Comparison of ENCODE assay signal across 8 mouse cellular contexts in the genomic region with DNA sequence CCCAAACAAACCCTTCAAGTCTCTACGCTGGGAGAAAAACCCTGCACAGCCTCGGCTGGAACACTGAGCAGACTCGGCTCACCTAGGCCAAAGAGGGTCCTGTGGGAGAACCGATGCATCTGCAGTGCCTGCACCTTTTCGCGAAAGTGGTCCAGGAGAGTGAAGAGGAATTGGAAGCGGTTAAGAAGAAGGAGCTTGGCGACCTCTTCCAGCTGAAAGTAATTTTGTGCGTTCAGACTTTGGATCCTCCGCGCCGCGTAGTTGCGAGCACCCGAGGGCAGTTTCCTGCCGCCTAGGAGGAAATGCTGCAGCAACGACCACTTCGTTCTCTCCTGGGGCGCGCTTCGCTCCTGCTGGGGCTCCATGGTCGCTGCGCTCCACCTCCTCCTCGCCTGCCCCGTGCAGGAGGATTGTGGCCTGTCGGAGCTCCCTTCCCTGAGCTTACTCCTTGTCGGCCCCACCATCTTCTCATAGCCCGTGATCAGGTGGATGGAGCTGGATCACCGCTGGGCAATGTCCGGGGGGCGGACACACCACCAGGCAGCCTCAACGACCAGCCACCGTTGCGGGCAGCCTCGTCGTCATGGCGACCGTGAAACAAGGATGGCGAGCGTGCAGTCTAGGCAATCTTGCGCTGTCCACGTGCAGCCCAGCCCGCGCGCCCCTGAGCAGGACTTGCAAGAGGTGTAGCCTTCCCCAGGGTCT. TPM values are rescaled to one million over a fixed set of nuclear protein-coding genes. Genes with fewer than 3 reads are reported as not detected.
DNase-seq lines count a peak whose midpoint lies in the region; ATAC-seq and TF ChIP-seq lines count a peak whose summit lies in the region.

A gene (minus strand): TSS at position 594 of the 705 bp plus-strand sequence.

- H3K4me2 ChIP-seq in lung, embryonic 14.5 days = peak within 1 kb of the TSS; percentile 90
- peak within 1 kb of the TSS; percentile 91 for H3K4me2 ChIP-seq in embryonic facial prominence, embryonic 11.5 days (ENCODE audit: low read depth, low read length)

- H3K27me3 ChIP-seq in lung, embryonic 14.5 days (ENCODE audit: insufficient read depth, low read length) = peaks cover 11% of the 10 kb centered on the region; the same call in 1 of the 2 replicates
- no peaks in the 10 kb centered on the region; the same call in 1 of the 2 replicates for H3K27me3 ChIP-seq in embryonic facial prominence, embryonic 11.5 days (ENCODE audit: control insufficient read depth, insufficient read depth, low read length)

- no peak for TF ChIP-seq CTCF in lung, embryonic 14.5 days (IDR thresholded peaks at IDR 0.05; ENCODE audit: low read depth)
- no peak for TF ChIP-seq CTCF in lung, adult 2 months (IDR thresholded peaks at IDR 0.05; ENCODE audit: insufficient read depth, low read length)

- no peaks in the 10 kb centered on the region for H3K9me3 ChIP-seq in lung, embryonic 14.5 days (ENCODE audit: low read depth, low read length)
- no peaks in the 10 kb centered on the region for H3K9me3 ChIP-seq in embryonic facial prominence, embryonic 11.5 days (replicated peaks; ENCODE audit: control insufficient read depth, low read length)

- peak within 1 kb of the TSS; percentile 39 for H3K4me3 ChIP-seq in lung, embryonic 14.5 days (ENCODE audit: low read depth, low read length)
- no peak within 1 kb of the TSS for H3K4me3 ChIP-seq in lung, adult 2 months (replicated peaks; ENCODE audit: extremely low read depth, low read depth, low read length)
- H3K4me3 ChIP-seq in embryonic facial prominence, embryonic 11.5 days (ENCODE audit: low read depth, low read length) = peak within 1 kb of the TSS; percentile 39

- ATAC-seq in lung, embryonic 14.5 days (ENCODE audit: insufficient read depth) = peak; percentile 95
- ATAC-seq in embryonic facial prominence, embryonic 11.5 days (replicated peaks; ENCODE audit: insufficient number of reproducible peaks, low FRiP score, low TSS enrichment, low read depth) = peak; percentile 94

- no peaks in the 10 kb centered on the region for H3K4me1 ChIP-seq in lung, embryonic 14.5 days (ENCODE audit: insufficient read depth)
- no peaks in the 10 kb centered on the region for H3K4me1 ChIP-seq in lung, adult 2 months (ENCODE audit: control insufficient read depth, insufficient read depth, low read length)
- H3K4me1 ChIP-seq in embryonic facial prominence, embryonic 11.5 days (ENCODE audit: control insufficient read depth, insufficient read depth, low read length) = no peaks in the 10 kb centered on the region

- WGBS in lung, embryonic 14.5 days = 1% methylated on average over 45 of the region's 45 CpGs
- 2% methylated on average over 45 of the region's 45 CpGs for WGBS in lung, adult 2 months
- under 1% methylated on average over 45 of the region's 45 CpGs for WGBS in embryonic facial prominence, embryonic 11.5 days

- DNase-seq in lung, embryonic 14.5 days = peak; percentile 65
- DNase-seq in lung, adult 2 months = no peak
- DNase-seq in embryonic facial prominence, embryonic 11.5 days (ENCODE audit: low spot score) = peak; percentile 78
- DNase-seq in heart, postnatal 10 days = peak; percentile 40 to 46
- DNase-seq in left cerebral cortex, postnatal 36 days (ENCODE audit: low spot score in 2 of 2) = peak; percentile 43 to 45
- peak; percentile 81 for DNase-seq in neural tube, embryonic 10.5 days (ENCODE audit: extremely low spot score, low spot score)
- no peak for DNase-seq in cerebellum, adult 11 months
- DNase-seq in B cell, adult 2 months = no peak

- intact Hi-C loops in heart, postnatal 10 days (cut with DNase I) = loop anchor here (5.0 kb wide), 2 partner anchors 159 to 331 kb away; no protein-coding TSS in a partner anchor
- intact Hi-C loops in left cerebral cortex, postnatal 36 days (cut with DNase I) = loop anchor here (5.0 to 10.0 kb wide), 2 partner anchors 151 to 406 kb away; no protein-coding TSS in a partner anchor

- no peak within 1 kb of the TSS for H3K27ac ChIP-seq in lung, embryonic 14.5 days (ENCODE audit: low read depth)
- H3K27ac ChIP-seq in embryonic facial prominence, embryonic 11.5 days (replicated peaks; ENCODE audit: low read depth, low read length) = no peak within 1 kb of the TSS

- no peaks in the 10 kb centered on the region for H3K36me3 ChIP-seq in lung, embryonic 14.5 days (ENCODE audit: insufficient read depth)
- no peaks in the 10 kb centered on the region for H3K36me3 ChIP-seq in embryonic facial prominence, embryonic 11.5 days (replicated peaks; ENCODE audit: control insufficient read depth, insufficient read depth, low read depth, low read length)

- TF ChIP-seq POLR2A in lung, adult 2 months (IDR thresholded peaks at IDR 0.05; ENCODE audit: borderline replicate concordance, extremely low read depth, low read depth, low read length) = no peak

- H3K9ac ChIP-seq in lung, embryonic 14.5 days = no peak within 1 kb of the TSS; the same call in 1 of the 2 replicates
- peak within 1 kb of the TSS; percentile 52 for H3K9ac ChIP-seq in embryonic facial prominence, embryonic 11.5 days (replicated peaks; ENCODE audit: low read length)

RNA-seq across cellular contexts. Expression of the gene that starts here (rescaled TPM):
- polyA plus RNA-seq in lung, embryonic 14.5 days (2014; fragmentation: Nextera tagmentation; extraction: Ambion mirVana) = 0.11 TPM in 1 of 2 replicates, not detected in the other
- 0.08 and 0.09 TPM in 2 replicates for polyA plus RNA-seq in lung, adult 2 months (2012; rRNA removed)
- polyA plus RNA-seq in embryonic facial prominence, embryonic 11.5 days (2014; fragmentation: Nextera tagmentation; extraction: Ambion mirVana) = 0.17 TPM in 2 replicates
- under 1 TPM; 0.07 to 0.15 TPM for total RNA-seq in heart, postnatal 10 days (2021)
- total RNA-seq in left cerebral cortex, postnatal 36 days (2021) = under 1 TPM; 0.25 to 0.32 TPM

Comparison
In these comparisons a context has a peak if more than half of its experiments do, and no peak if none do; other contexts are left out.
1. Peak in DNase-seq, ATAC-seq, H3K4me3 ChIP-seq and H3K4me2 ChIP-seq in lung, embryonic 14.5 days; RNA of the gene not detected or under 1 TPM.
2. Peak in DNase-seq, ATAC-seq, H3K4me3 ChIP-seq, H3K9ac ChIP-seq and H3K4me2 ChIP-seq in embryonic facial prominence, embryonic 11.5 days; RNA of the gene not detected or under 1 TPM.
3. Peak in DNase-seq in heart, postnatal 10 days; RNA of the gene not detected or under 1 TPM.
4. Peak in DNase-seq in left cerebral cortex, postnatal 36 days; RNA of the gene not detected or under 1 TPM.